Mouse (Mus musculus) C2C12 (cell line): ENCODE results near the gene Grik4. TPM values are rescaled to one million over a fixed set of nuclear protein-coding genes. Genes with fewer than 3 reads are reported as not detected.

Source experiments
- H3K27me3 ChIP-seq: one replicate; pipeline ENCODE4 v1.6.1; 2011; ENCODE audit not compliant: control insufficient read depth, insufficient read depth, insufficient read length
- H3K36me3 ChIP-seq: one replicate; pipeline ENCODE4 v1.6.1; 2011; ENCODE audit not compliant: control insufficient read depth, insufficient read depth
- H3K4me3 ChIP-seq: one replicate; pipeline ENCODE4 v1.5.1; 2011; ENCODE audit warnings: mild to moderate bottlenecking, control low read depth; ENCODE audit not compliant: poor library complexity, insufficient read depth, severe bottlenecking
- H3K79me2 ChIP-seq: one replicate; pipeline ENCODE4 v1.6.1; 2011; ENCODE audit not compliant: control insufficient read depth, insufficient read depth
- H3K79me3 ChIP-seq: one replicate; pipeline ENCODE4 v1.6.1; 2011; ENCODE audit warnings: low read depth, control low read depth
- H3ac ChIP-seq: one replicate; pipeline ENCODE3; 2011; ENCODE audit warnings: low read depth; ENCODE audit not compliant: control insufficient read depth, insufficient read length
- CEBPB ChIP-seq: IDR thresholded peaks from one replicate; pipeline ENCODE4 v1.6.1; 2011; ENCODE audit warnings: low read depth, mild to moderate bottlenecking, control low read depth, moderate library complexity
- CTCF ChIP-seq: IDR thresholded peaks from one replicate; pipeline ENCODE4 v1.5.1; 2011; ENCODE audit not compliant: control insufficient read depth, insufficient read depth, insufficient read length
- FOSL1 ChIP-seq: IDR thresholded peaks from one replicate; pipeline ENCODE4 v1.8.0; 2011; ENCODE audit warnings: mild to moderate bottlenecking, low read length; ENCODE audit not compliant: poor library complexity, insufficient read depth, severe bottlenecking
- MAX ChIP-seq: IDR thresholded peaks from one replicate; pipeline ENCODE4 v1.6.1; 2011; ENCODE audit warnings: mild to moderate bottlenecking, control low read depth
- MYOD1 ChIP-seq: IDR thresholded peaks from one replicate; pipeline ENCODE4 v1.6.1; 2011; ENCODE audit warnings: low read depth; ENCODE audit not compliant: control insufficient read depth, insufficient read length
- MYOG ChIP-seq: IDR thresholded peaks from one replicate; pipeline ENCODE4 v1.6.1; 2011; ENCODE audit not compliant: control insufficient read depth, insufficient read length; ENCODE audit errors: extremely low read depth
- USF1 ChIP-seq: IDR thresholded peaks from one replicate; pipeline ENCODE4 v1.6.1; 2011; ENCODE audit warnings: low read depth, mild to moderate bottlenecking, control low read depth, moderate library complexity
- polyA plus RNA-seq: library from polyadenylated mRNA; unstranded; fragments of >200 nt; fragmentation: generic; extraction: Trizol; gene quantifications from one replicate; pipeline ENCODE4 v1.2.1, GENCODE M21; 2012; ENCODE audit warnings: missing spikeins

The Grik4 gene
- polyA plus RNA-seq, 1 experiment: not detected

DNA sequence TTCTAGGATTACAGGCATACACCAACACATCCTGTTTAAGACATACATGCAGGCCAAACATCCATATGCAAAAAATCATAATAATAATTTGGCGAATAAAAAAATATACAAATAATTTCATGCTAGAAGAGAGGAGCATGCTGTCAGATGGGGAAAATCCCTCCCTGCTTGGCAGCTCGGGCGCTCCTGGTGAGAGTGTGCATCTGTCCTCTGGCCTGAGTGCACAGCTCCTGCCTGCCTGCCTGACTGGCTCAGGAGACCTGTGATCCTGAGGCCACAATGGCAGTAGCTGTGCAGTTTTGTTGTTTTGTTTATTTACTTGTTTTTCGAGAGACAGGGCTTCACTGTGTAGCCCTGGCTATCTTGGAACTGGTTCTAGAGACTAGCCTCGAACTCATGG, 100.0 kb downstream of the Grik4 start:
- Histone ChIP-seq H3K4me3 (no peak overlapping the region), H3K79me3 (no peaks in the 10 kb centered on the region), H3K27me3 (peaks cover 34% of the 10 kb centered on the region), H3K36me3 (no peaks in the 10 kb centered on the region), H3ac (no peak overlapping the region), H3K79me2 (no peaks in the 10 kb centered on the region)
- TF ChIP-seq CEBPB (no peak), CTCF (no peak), MYOG (no peak), USF1 (no peak), MAX (no peak), MYOD1 (no peak), FOSL1 (no peak)

- TF ChIP-seq FOSL1 (no peak), USF1 (no peak), CTCF (no peak), MYOG (no peak), MAX (no peak), MYOD1 (no peak), CEBPB (no peak)
- Histone ChIP-seq H3K4me3 (no peak overlapping the region), H3K36me3 (no peaks in the 10 kb centered on the region), H3K27me3 (peaks cover 25% of the 10 kb centered on the region), H3ac (no peak overlapping the region), H3K79me3 (no peaks in the 10 kb centered on the region), H3K79me2 (no peaks in the 10 kb centered on the region)
These were observed 106.0 kb downstream of the Grik4 start for GRCm38 (mm10) chr9:42838299-42838698.

DNA sequence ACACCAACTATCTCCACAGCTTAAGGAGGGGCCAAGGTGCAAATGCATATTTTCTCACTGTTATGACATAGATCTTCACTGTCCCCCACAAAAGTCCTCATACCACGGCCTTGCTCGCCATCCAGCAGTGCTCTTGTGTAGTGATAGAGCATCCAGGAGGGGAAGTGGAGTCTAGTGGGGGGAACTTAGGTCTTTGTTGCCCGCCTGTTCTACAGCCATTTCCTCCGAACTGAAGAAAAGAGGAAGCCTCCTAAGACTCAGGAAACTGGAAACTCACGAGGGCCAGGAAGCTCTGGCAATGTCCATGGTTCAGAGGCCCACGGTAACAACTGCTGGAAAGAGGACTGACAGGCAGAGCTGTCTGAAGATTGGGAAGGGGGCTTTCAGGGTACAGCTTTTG, 106.8 kb downstream of the Grik4 start:
- no peaks in the 10 kb centered on the region for H3K36me3 ChIP-seq
- TF ChIP-seq MYOD1: no peak
- no peak for TF ChIP-seq CTCF
- no peak for TF ChIP-seq USF1
- no peak for TF ChIP-seq CEBPB
- TF ChIP-seq MYOG: no peak
- TF ChIP-seq FOSL1: no peak
- no peak for TF ChIP-seq MAX
- no peaks in the 10 kb centered on the region for H3K79me2 ChIP-seq
- H3K27me3 ChIP-seq: peaks cover 20% of the 10 kb centered on the region
- H3K4me3 ChIP-seq: no peak overlapping the region
- no peaks in the 10 kb centered on the region for H3K79me3 ChIP-seq
- H3ac ChIP-seq: no peak overlapping the region

GRCm38 (mm10) chr9:42831558-42831957, 112.7 kb downstream of the Grik4 start:
- H3K79me3 ChIP-seq: no peaks in the 10 kb centered on the region
- TF ChIP-seq CEBPB: no peak
- TF ChIP-seq MYOG: no peak
- no peak for TF ChIP-seq USF1
- no peak for TF ChIP-seq FOSL1
- TF ChIP-seq CTCF: no peak
- no peak for TF ChIP-seq MAX
- no peak for TF ChIP-seq MYOD1
- H3K79me2 ChIP-seq: no peaks in the 10 kb centered on the region
- no peaks in the 10 kb centered on the region for H3K36me3 ChIP-seq
- no peaks in the 10 kb centered on the region for H3K27me3 ChIP-seq
- no peak overlapping the region for H3ac ChIP-seq
- H3K4me3 ChIP-seq: no peak overlapping the region

DNA sequence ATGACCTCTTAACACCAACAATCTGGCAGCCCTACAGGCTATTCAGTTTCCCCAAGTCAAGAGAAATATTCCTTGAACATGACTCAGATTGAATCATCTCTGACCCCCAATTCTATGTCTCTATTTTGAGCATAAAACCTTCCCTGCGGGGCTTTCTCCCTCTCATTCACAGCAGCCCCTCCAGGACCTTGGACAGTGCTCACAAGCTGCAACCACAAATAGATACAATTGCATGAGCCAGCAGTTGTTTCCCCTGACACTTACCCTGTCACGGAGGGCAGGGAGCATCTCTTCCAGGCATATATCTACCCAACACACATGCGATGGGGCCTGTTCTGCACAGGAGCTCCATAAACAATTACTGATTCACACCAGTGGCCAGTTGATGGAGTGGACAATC, 125.0 kb downstream of the Grik4 start:
- no peak overlapping the region for H3K4me3 ChIP-seq
- H3K79me3 ChIP-seq: no peaks in the 10 kb centered on the region
- no peaks in the 10 kb centered on the region for H3K79me2 ChIP-seq
- no peaks in the 10 kb centered on the region for H3K36me3 ChIP-seq
- H3ac ChIP-seq: no peak overlapping the region
- TF ChIP-seq FOSL1: no peak
- no peak for TF ChIP-seq CTCF
- no peak for TF ChIP-seq USF1
- no peak for TF ChIP-seq MYOD1
- H3K27me3 ChIP-seq: no peaks in the 10 kb centered on the region

GRCm38 (mm10) chr9:42816815-42817214, 127.5 kb downstream of the Grik4 start:
- Histone ChIP-seq H3K79me2 (no peaks in the 10 kb centered on the region), H3K36me3 (no peaks in the 10 kb centered on the region), H3ac (no peak overlapping the region), H3K27me3 (no peaks in the 10 kb centered on the region), H3K4me3 (no peak overlapping the region), H3K79me3 (no peaks in the 10 kb centered on the region)
- no peak for TF ChIP-seq MAX
- no peak for TF ChIP-seq CEBPB
